Mouse (Mus musculus) gastrocnemius, adult 18-20 months (tissue): ENCODE data around the gene Dop1a. TPM values are rescaled to one million over a fixed set of nuclear protein-coding genes. Genes with fewer than 3 reads are reported as not detected.

Experiments used
- DNase-seq: peaks from one replicate; pipeline ENCODE4 v3.0.0; 2021; ENCODE audit warnings: low spot score
- long read RNA-seq, 2 experiments: library from polyadenylated mRNA; stranded (forward); transcript quantifications; one replicate each; pipeline ENCODE4 v2.0.0; 2021
- total RNA-seq, 2 experiments: library from RNA; stranded (reverse); gene quantifications; 2 replicates each; pipeline ENCODE4 v1.2.3; 2021

Dop1a gene
- 10 to 100 TPM in 1 of 2 experiments, 1 to 10 TPM in 1; 9.8 to 10.3 TPM for total RNA-seq
- long read RNA-seq, experiment 1, partial matches to known transcripts, result 3 of 4 reads
- long read RNA-seq, experiment 1, other reads (novel, unspliced or antisense), result 1 of 4 reads
- long read RNA-seq, experiment 2, partial matches to known transcripts, result 1 of 3 reads
- long read RNA-seq, experiment 2, other reads (novel, unspliced or antisense), result 2 of 3 reads

DNA sequence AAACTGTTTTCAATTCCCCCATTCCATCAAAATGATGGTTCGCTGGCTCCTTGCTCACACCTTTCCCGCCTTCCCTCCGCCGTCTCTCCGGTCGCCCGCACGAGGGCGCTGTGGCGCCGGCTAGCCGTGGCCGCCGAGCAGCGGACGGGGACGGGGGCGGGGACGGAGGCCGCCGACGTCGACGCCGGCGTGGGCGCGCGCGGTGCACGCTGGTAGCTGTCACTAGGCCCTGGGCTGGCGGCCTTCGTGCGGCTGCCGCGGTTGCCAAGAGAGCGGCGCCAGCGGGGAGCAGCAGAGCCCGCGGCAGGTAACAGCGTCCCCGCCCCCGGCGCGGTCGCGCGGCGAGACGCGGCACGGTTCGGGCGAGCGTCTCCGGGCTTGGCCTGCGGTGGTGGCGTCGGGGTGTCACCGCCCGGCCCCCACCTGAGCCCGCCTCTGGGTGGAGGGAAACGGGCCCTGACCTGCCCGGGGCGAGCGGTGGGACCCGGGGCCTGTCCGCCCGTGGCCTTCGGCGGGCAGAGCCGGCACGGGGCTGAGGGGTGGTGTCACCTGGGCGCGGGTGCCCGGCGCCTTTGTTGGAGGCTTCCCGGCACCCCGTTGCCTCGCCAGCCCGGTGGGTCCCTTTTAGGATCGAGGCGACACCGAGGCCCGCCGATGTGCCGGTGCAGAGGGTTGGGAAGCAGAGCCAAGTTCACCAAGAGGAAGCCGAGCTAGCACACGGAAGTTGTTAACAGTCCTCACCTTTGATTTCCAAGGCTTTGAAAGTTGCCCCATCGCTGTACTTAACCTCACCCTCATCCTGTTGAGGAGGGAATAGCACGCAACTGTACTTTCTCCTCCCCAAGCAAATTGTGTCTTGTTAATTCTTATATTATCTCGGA lies at the start of gene Dop1a:
TSS of gene Dop1a (plus strand) at position 165 of the 881 bp plus-strand sequence.
- DNase-seq, result peak; percentile 89

DNA sequence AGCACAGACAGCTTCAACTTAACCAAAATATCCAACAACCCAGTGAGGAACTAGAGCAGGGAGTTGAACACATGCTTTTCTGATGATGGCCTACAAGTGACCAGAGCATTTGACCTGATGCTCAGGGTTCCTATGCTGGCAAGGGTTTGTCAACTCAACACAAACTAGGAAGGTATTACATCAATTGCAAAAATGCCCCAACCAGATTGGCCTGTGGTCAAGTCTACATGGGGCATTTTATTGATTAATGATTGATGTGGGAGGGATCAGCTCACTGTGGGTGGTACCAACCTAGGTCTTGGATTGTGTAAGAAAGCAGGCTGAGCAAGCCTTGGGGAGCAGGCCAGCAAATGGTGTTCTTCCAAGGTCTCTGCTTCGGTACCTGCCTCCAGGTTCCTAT lies 49.0 kb upstream of the Dop1a start:
- DNase-seq, result no peak

DNA sequence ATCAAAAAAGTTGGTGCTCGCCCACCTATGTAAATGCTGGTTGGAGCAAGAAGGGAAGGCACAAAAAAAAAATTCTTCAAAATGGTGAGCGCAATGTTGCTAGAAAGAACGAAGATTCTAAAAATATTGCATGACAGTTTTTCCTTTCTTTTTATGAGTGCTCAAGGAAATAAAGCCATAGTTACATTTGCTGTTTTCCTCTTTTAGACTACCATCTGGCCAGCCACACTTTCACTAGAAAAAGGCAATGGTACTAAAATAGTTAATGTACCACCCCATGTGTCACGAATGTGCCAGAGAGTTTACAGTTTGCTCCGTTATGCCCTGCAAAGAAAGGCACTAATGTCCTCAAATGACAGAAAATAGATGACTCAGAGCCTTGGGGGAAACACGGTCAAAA lies 47.6 kb upstream of the Dop1a start:
- no peak for DNase-seq

DNA sequence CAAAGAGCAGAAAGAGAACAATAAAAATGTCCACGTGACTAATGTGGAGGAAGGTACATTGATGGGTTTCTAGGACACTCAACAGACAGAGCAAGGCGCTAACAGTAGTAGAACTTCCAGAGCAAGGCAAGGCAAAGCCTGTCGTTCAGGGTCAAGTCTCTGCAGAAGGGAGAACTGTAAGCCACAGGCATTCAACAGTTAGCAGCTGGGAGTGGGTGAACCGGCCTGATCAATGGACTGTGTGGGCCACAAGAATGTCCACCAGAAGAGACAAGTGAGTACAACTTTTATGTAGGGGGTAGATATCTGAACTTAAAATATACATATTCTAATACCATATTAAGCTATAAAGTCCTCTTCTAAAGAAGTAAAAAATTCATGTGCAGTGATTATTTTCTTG lies 43.6 kb upstream of the Dop1a start:
- no peak for DNase-seq

DNA sequence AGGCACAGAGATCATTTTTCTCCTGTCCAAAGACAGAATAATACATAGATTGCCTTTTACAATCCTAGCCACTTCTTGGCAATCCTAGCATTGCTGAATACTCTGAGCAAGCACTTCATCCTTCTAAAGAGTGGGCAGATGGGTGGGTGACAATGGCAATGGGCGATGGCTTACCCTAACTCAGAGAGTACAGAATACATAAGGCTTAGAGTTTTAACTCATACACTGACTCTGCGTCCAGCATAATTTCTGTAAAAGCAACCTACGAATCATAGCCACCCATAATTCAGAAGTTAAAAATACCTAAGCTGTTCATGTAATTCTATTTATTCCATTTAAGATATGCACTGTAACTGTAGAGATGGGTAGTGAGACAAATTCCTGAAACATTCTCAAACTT lies 31.4 kb upstream of the Dop1a start:
- DNase-seq, result no peak

DNA sequence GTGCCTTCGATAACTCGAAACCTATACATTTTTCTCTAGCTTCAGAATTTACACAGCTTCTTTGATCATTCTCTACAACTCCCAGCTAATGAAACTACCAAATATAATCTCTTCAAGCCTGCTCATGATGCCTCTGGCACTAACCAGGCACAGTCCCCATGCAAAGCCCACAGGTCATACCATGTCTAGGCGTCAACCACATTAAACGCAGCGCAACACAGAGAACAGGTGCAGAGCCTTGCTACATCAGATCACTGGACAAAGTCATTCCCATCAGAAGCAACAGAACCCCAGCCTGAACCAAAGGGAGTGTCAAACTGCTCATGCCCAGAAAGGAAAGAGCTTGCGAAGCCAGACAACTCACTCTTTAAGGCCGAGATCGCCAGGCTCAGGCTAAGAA lies 30.3 kb upstream of the Dop1a start:
- no peak for DNase-seq

DNA sequence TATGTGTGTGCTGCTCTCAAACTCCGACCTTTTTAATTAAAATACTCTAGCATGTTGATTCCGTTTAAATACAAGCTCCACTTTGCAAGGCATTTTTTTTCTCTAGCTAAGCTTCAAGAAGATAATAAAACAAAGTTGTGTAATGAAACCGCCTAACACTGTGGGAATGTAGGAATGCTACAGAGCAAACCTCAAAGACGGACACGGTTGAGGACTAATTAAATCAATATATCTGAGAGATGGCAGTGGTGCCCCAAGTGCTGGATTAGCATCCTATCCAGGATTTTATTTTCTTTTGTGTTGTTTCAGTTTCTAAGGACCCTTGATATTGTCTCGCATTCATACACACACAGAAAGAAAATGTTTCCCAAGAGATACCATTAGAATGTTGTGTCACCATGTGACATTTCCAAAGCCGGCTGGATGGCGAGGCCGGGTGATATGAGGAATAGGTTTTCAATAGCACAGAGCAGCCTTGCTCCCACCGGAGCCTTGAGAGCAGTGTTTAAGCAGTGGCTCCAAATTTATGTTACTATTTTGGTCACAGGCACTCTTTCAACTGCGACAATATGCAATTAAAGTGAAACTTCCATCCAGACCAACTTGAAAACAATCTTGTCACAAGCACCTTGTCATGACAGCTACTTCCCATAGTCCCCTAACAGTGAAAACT lies 28.5 kb upstream of the Dop1a start:
- no peak for DNase-seq

DNA sequence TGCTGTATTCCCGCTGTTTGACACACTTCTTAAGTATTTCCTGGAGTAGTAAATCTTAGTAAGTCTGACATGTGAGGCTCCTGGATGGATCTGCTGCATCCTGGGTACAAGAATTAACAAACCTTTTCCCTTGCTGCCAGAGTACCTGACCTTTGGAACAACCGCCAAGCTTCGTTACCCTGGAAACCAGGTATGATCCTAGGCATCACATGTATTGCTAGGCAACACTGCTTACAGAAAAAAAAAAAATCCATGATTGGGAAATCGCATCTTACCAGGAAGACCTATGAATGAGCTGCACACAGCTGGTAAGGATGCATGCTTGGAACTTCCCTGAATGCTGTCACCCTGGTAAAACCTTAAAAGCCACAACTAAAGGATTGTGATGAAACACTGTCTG lies 24.7 kb upstream of the Dop1a start:
- no peak for DNase-seq

DNA sequence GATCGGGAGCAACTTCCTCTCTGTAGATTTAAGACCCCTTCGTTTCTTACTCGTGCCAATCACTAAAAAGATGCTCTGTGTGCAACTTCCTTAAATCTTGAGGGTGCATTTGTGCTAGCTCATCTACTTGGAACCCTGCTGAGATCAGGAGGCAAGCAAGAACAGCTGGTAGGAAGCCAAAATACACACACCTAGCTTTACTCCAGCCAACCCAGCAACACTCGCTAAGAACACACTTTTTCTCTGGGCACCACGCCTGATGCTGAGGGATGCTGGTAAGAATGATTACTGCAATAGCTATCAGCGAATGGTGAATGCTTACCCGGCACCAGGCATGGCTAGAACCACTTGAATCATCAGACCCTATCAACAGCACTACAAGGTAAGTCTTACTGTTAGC lies 20.1 kb upstream of the Dop1a start:
- DNase-seq, result no peak

DNA sequence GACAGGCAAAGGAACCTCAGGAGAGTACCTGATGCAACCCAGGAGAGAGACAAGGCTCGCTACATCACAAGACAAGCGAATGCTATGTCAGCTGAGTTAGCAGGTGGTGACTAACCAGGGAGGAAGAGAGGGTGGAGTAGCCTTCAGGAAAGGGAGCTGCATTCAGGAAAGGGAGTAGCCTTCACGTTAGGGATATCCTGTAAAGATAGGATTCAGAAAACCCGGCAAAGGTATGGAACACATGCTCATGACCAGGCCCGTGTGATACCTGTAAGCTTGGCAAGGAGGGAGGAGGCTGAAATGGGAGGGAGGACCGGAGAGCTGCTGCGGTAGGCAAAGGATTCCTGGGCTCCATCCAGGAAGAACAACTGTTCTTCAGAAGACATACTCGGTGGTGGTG lies 19.5 kb upstream of the Dop1a start:
- DNase-seq, result no peak

DNA sequence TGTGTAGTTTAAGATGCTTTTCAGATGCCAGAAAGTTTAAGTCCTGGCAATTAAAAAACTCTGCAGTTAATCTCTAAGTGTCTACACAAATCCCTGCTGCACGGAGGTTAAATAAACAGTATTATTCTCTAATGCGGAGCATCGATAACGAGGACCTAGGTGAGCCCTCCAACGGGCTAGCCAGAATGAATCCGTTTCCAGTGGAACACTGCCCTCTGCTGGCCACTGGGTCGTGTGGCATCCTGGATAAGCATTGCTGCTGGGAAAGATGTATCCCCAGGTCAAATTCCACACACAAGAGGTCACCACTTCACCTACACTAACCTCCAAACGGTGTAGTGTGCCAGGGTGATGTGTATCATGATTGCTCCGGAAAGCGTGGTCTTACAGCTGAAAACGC lies 17.4 kb upstream of the Dop1a start:
- peak; percentile 71 for DNase-seq

DNA sequence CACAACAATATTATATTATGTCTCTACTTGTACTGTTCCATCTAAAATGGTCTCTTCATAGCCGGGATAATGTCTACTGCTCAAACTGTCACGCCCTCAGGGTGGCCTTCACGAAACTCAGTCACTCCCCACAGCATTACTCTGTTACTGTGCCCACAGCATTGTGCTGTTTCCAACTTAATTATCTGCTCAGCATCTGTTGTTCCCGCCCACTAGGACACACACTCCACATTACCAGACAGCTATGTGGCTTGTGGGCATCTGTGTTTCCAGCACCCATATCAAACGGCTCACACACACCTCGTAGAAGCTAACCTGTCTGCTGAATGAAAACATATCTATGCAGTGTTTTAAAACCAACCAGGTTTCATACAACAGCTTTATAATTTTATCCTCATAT lies 15.9 kb upstream of the Dop1a start:
- DNase-seq, result no peak

DNA sequence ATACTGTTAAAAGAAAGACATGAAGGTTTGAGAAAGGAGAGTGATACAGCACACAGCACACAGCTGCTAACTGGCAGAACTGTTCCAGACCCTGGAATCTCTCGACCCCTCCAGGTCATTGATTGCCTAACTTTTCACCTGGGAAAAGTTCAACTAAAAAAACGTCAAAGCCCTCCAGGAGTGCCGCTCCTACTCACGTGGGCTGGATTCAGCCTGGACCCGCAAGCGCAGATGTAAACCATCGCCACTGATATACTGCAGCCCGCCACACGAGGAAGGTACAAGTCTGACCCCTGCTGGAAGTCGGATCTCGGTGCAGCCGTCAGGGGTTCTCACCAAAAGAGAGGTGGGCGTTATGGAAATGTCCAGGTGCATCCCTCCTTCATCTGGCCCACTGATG lies 15.3 kb upstream of the Dop1a start:
- DNase-seq, result peak; percentile 18

DNA sequence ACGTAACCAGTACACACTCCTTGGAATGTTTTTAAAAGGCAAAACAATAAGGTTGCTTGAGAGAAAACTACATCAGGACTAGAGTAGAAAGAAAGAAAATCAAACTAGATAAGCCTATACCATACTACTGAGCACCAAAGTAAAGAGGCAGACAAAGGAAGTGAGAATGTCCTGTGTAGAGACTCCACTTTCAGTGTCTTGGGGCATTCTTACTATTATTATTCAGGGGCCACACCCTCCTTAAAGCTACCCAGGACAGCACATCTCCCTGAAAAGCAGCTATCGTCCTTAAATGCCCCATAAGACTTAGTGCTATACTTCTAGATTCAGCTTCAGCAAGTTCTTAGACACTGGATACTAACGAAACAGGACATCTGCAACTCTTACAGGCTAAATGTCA lies 13.3 kb upstream of the Dop1a start:
- no peak for DNase-seq

DNA sequence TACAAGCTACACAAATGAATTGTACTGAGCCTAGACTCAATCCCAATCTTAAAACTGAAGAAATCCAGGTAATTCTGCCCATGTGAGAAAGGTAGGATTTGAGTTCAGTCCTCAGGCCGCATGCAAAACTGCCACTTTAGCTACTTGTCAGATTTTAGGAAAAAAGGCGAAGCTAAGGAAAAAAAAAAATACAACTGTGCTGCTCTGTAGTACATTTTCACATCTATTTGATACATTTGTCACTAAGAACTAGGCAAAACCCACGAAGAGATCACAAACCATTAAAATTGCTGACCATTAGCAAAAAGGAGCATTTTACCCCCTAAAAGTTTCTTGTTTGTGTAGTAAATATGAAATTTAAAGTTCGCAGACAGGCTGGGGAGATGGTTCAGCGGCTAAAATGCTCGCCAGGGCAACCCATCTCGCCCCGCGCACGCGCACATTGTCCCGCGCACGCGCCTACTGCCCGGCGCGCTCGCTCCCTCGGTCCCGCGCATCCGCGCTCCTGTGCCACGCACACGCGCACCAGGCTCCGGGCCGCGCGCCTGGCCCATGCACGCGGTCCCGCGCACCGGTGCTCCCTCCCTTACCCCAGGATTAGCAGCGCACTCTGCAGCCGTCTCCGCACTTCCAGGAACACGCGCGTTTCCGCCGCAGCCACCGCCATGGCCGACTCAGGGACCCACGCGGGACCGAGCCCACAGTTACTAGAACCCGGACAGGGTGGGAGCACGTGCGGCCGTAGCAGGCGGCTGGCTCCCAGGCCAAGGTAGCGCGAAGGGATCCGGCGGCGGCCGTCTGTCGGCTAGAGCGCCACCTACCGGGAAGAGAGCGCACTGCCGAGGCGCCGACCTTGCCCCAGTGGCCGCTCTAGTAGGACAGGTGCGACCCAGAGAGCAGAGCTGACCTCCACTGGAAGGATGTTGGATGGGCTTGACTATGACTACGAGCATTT lies 2.5 kb upstream of the Dop1a start, which contains the start of gene Ube2cbp:
TSS of gene Ube2cbp (minus strand) at position 800 of the 955 bp plus-strand sequence.
- peak; percentile 81 for DNase-seq

DNA sequence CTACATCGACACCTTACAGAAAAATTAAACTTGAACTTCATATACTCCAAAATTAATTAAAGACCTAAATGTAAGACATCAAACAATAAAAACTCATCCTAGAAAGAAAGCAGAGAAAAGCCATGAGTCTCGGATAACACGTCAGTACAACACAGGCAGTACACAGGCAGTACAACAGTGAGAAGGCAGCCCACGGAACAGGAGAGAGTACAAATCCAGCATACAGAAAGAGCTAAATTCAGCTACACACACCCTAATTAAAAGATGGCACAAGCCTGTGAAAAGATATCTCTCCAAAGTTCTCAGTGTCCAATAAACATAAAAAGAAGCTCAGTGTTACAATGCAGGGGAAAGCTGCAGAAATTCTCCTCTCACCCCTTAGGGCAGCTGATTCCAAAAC lies 9.0 kb downstream of the Dop1a start:
- DNase-seq, result no peak

DNA sequence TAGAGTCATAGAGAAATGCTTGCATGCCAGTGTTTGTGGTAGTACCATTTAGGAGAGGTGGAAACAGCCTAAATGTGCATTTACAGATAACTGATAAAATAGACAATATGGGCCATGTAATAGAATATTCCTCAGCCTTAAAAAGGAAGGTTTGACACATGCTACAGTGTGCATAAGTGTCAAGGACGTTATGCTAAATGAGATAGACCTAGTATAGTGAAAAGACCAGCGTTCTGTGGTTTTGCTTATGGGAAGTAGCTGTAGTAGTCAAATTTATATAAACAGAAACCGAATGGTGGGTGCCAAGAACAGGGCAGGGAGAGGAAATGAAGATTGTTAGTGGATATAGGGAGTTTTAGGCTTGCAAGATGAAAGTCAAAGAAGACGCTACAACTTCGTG lies 9.8 kb downstream of the Dop1a start:
- DNase-seq, result no peak

DNA sequence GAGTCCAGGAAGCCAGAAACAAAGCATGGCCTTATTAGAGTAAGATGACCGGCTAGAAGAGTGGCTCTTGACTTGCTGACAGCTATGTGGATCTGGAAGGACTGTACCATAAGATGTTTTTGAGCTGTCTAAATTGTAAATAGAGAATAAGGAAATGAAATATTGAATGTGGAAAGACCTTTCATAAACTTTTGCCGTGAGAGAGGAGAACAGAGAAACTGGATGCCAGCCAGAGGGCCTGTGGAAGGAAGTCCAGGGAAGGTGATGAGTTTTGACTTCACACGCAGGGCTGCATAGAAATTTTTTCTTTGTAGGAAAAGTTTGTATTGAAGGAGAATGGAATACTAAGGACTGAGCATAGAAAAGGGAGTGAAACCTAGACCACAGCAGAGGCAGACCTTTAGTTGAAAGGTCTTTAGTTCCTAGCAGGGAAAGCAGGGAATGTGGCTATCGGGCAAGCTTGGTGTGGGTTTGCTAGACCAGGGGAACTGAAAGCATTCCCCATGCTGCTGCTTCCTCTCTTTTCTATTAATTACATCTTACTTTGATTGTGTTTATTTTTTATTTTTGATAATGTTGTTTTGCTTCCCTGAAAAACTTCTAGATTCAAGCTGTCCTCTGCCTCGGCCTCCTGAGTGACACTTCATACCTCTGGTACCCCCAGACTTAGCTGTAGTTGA lies 11.6 kb downstream of the Dop1a start:
- DNase-seq, result no peak

DNA sequence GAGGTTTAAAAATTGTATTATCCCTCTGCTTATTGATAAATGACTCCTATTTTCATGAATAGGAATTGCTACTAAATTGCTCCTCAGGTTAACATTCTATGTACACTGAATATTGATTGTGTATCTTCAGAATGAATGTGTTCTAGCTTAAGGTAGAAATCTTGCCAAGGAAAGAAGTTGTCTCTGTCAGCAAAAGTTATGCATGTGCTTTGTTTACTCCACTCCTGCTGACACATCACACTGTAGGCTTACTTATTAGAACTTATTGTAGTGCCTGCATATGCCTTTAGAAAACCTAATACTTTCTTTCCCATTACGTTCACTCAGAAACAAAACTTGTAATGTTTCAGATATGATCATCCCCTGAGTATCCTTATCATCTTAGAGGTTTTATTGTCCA lies 15.3 kb downstream of the Dop1a start:
- no peak for DNase-seq

DNA sequence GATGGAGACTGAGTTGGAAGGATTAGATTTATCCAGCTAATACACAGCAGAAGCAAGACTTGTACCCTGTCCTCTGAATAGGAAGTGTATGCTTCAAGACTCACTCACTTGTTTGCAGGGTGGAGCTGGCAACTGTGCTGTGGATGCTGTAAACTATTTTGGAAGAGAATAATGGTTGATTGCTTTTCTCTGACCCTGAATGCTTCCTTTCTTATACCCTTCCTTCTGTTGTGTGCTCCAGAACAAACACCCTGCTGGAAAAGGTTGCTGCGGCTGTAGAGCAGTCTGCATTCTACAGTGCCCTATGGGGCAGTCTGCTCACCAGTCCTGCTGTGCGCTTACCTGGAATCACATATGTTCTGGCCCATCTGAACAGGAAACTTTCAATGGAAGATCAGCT lies 24.8 kb downstream of the Dop1a start:
- DNase-seq, result no peak

DNA sequence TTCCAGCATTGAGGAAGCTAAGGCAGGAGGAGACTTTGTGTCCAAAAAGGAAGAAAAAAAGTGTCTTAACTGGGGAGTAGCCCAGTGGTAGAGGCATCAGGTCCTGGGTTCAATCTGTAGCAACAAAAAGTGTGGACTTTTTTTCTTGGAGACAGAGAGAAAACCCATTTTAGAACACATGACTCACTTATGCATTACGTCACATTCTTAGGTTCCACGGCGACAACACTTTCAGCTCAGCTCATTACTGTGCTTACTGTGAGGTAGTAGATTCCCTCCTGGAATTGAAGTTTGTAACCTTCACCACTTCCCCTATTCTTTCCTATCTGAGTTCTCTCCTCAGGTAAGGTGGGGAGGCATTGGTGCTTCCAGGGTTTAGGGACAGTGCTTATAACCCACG lies 29.3 kb downstream of the Dop1a start:
- no peak for DNase-seq
